Mouse (Mus musculus) erythroblast, embryonic 14.5 days (primary cell): ENCODE measurements around the gene Lsm14b.

Source experiments
- GATA1 ChIP-seq: IDR thresholded peaks from 2 replicates; pipeline ENCODE4 v1.6.1; 2012; ENCODE audit warnings: low read length, inconsistent platforms, mixed read lengths
- TAL1 ChIP-seq: IDR thresholded peaks from 3 replicates; pipeline ENCODE4 v1.6.1; 2012; ENCODE audit warnings: low read length, inconsistent platforms, mixed read lengths

- TF ChIP-seq TAL1 = no peak
- no peak for TF ChIP-seq GATA1
Measured at GRCm38 (mm10) chr2:180053001-180053400, 28.2 kb downstream of the Lsm14b start.
